Mouse (Mus musculus): ENCODE measurements at regions not wholly inside any gene's neighbourhood (a gene's known extent, or its start where the extent isn't known, plus 50 kb on each side); places are given as distances from the start of the nearest gene placed in this dataset.

GRCm38 (mm10) chrX:11861119-11861708 lies 298.9 kb downstream of the Bcor start:
- Histone ChIP-seq H3K27ac (ENCODE audit: low read depth, low read length) (no peak overlapping the region), H3K9me3 (replicated peaks; ENCODE audit: control insufficient read depth, low read length) (no peaks in the 10 kb centered on the region), H3K4me3 (ENCODE audit: low read depth, low read length) (no peak overlapping the region), H3K36me3 (ENCODE audit: control insufficient read depth, insufficient read depth, low read length) (no peaks in the 10 kb centered on the region), H3K4me2 (no peak overlapping the region), H3K4me1 (ENCODE audit: control insufficient read depth, insufficient read depth, low read length) (peaks cover 5% of the 10 kb centered on the region), H3K9ac (ENCODE audit: low read depth, low read length) (no peak overlapping the region), H3K27me3 (ENCODE audit: control insufficient read depth, insufficient read depth, low read length) (peaks cover 20% of the 10 kb centered on the region)
- 36% methylated on average over 11 of the region's 11 CpGs for WGBS (ENCODE audit: insufficient replicate concordance)
- no peak for ATAC-seq (replicated peaks; ENCODE audit: insufficient number of reproducible peaks, low FRiP score, low TSS enrichment)

- H3K27me3 ChIP-seq (ENCODE audit: control insufficient read depth, insufficient read depth, low read length) = peaks cover 16% of the 10 kb centered on the region
- no peak overlapping the region for H3K27ac ChIP-seq (ENCODE audit: low read depth, low read length)
- H3K9ac ChIP-seq (ENCODE audit: low read depth, low read length) = no peak overlapping the region
Observed at GRCm38 (mm10) chrX:11861892-11862291, 298.3 kb downstream of the Bcor start.

GRCm38 (mm10) chrX:11863106-11863505 lies 297.0 kb downstream of the Bcor start:
- no peak for ATAC-seq (replicated peaks; ENCODE audit: insufficient number of reproducible peaks, low FRiP score, low TSS enrichment)
- no peaks in the 10 kb centered on the region for H3K9me3 ChIP-seq (replicated peaks; ENCODE audit: control insufficient read depth, low read length)
- no peaks in the 10 kb centered on the region for H3K36me3 ChIP-seq (ENCODE audit: control insufficient read depth, insufficient read depth, low read length)
- peaks cover 14% of the 10 kb centered on the region for H3K27me3 ChIP-seq (ENCODE audit: control insufficient read depth, insufficient read depth, low read length)
- 35% methylated on average over 3 of the region's 3 CpGs for WGBS (ENCODE audit: insufficient replicate concordance)
- no peak overlapping the region for H3K4me2 ChIP-seq
- peaks cover 5% of the 10 kb centered on the region for H3K4me1 ChIP-seq (ENCODE audit: control insufficient read depth, insufficient read depth, low read length)
- no peak overlapping the region for H3K9ac ChIP-seq (ENCODE audit: low read depth, low read length)
- no peak overlapping the region for H3K4me3 ChIP-seq (ENCODE audit: low read depth, low read length)
- H3K27ac ChIP-seq (ENCODE audit: low read depth, low read length) = no peak overlapping the region

More at GRCm38 (mm10) chrX:11861892-11862291, 298.3 kb downstream of the Bcor start:
- no peak overlapping the region for H3K4me2 ChIP-seq
- H3K36me3 ChIP-seq (ENCODE audit: control insufficient read depth, insufficient read depth, low read length) = no peaks in the 10 kb centered on the region
- WGBS (ENCODE audit: insufficient replicate concordance) = 18% methylated on average over 8 of the region's 8 CpGs
- no peak for ATAC-seq (replicated peaks; ENCODE audit: insufficient number of reproducible peaks, low FRiP score, low TSS enrichment)
- no peaks in the 10 kb centered on the region for H3K9me3 ChIP-seq (replicated peaks; ENCODE audit: control insufficient read depth, low read length)
- H3K4me1 ChIP-seq (ENCODE audit: control insufficient read depth, insufficient read depth, low read length) = peaks cover 5% of the 10 kb centered on the region
- H3K4me3 ChIP-seq (ENCODE audit: low read depth, low read length) = no peak overlapping the region

GRCm38 (mm10) chrX:11873913-11874312 lies 286.2 kb downstream of the Bcor start:
- WGBS (ENCODE audit: insufficient replicate concordance) = 69% methylated on average over 6 of the region's 6 CpGs
- no peak for ATAC-seq (replicated peaks; ENCODE audit: insufficient number of reproducible peaks, low FRiP score, low TSS enrichment)
- Histone ChIP-seq H3K27ac (ENCODE audit: low read depth, low read length) (no peak overlapping the region), H3K4me2 (no peak overlapping the region), H3K4me1 (ENCODE audit: control insufficient read depth, insufficient read depth, low read length) (no peaks in the 10 kb centered on the region), H3K27me3 (ENCODE audit: control insufficient read depth, insufficient read depth, low read length) (peaks cover 6% of the 10 kb centered on the region; the same call in 1 of the 2 replicates), H3K9ac (ENCODE audit: low read depth, low read length) (no peak overlapping the region), H3K4me3 (ENCODE audit: low read depth, low read length) (no peak overlapping the region), H3K9me3 (replicated peaks; ENCODE audit: control insufficient read depth, low read length) (no peaks in the 10 kb centered on the region), H3K36me3 (ENCODE audit: control insufficient read depth, insufficient read depth, low read length) (no peaks in the 10 kb centered on the region)

GRCm38 (mm10) chrX:11876636-11877035 lies 283.5 kb downstream of the Bcor start:
- ATAC-seq (replicated peaks; ENCODE audit: insufficient number of reproducible peaks, low FRiP score, low TSS enrichment) = no peak
- H3K4me2 ChIP-seq = no peak overlapping the region
- H3K9ac ChIP-seq (ENCODE audit: low read depth, low read length) = no peak overlapping the region
- peaks cover 6% of the 10 kb centered on the region; the same call in 1 of the 2 replicates for H3K27me3 ChIP-seq (ENCODE audit: control insufficient read depth, insufficient read depth, low read length)
- no peak overlapping the region for H3K27ac ChIP-seq (ENCODE audit: low read depth, low read length)
- H3K9me3 ChIP-seq (replicated peaks; ENCODE audit: control insufficient read depth, low read length) = no peaks in the 10 kb centered on the region
- 68% methylated on average over 7 of the region's 7 CpGs for WGBS (ENCODE audit: insufficient replicate concordance)
- H3K4me1 ChIP-seq (ENCODE audit: control insufficient read depth, insufficient read depth, low read length) = no peaks in the 10 kb centered on the region
- H3K4me3 ChIP-seq (ENCODE audit: low read depth, low read length) = no peak overlapping the region
- no peaks in the 10 kb centered on the region for H3K36me3 ChIP-seq (ENCODE audit: control insufficient read depth, insufficient read depth, low read length)

GRCm38 (mm10) chrX:11878028-11878427 lies 282.1 kb downstream of the Bcor start:
- Histone ChIP-seq H3K27me3 (ENCODE audit: control insufficient read depth, insufficient read depth, low read length) (peaks cover 13% of the 10 kb centered on the region), H3K4me3 (ENCODE audit: low read depth, low read length) (no peak overlapping the region), H3K4me2 (no peak overlapping the region), H3K9ac (ENCODE audit: low read depth, low read length) (no peak overlapping the region), H3K27ac (ENCODE audit: low read depth, low read length) (no peak overlapping the region), H3K4me1 (ENCODE audit: control insufficient read depth, insufficient read depth, low read length) (no peaks in the 10 kb centered on the region), H3K9me3 (replicated peaks; ENCODE audit: control insufficient read depth, low read length) (no peaks in the 10 kb centered on the region), H3K36me3 (ENCODE audit: control insufficient read depth, insufficient read depth, low read length) (no peaks in the 10 kb centered on the region)
- 70% methylated on average over 8 of the region's 8 CpGs for WGBS (ENCODE audit: insufficient replicate concordance)
- ATAC-seq (replicated peaks; ENCODE audit: insufficient number of reproducible peaks, low FRiP score, low TSS enrichment) = no peak

- ATAC-seq (replicated peaks; ENCODE audit: insufficient number of reproducible peaks, low FRiP score, low TSS enrichment) = no peak
- H3K4me3 ChIP-seq (ENCODE audit: low read depth, low read length) = no peak overlapping the region
- H3K4me1 ChIP-seq (ENCODE audit: control insufficient read depth, insufficient read depth, low read length) = no peaks in the 10 kb centered on the region
- H3K27ac ChIP-seq (ENCODE audit: low read depth, low read length) = no peak overlapping the region
- H3K9ac ChIP-seq (ENCODE audit: low read depth, low read length) = no peak overlapping the region
- 68% methylated on average over 1 of the region's 1 CpGs for WGBS (ENCODE audit: insufficient replicate concordance)
- H3K4me2 ChIP-seq = no peak overlapping the region
- H3K27me3 ChIP-seq (ENCODE audit: control insufficient read depth, insufficient read depth, low read length) = peaks cover 14% of the 10 kb centered on the region
- no peaks in the 10 kb centered on the region for H3K36me3 ChIP-seq (ENCODE audit: control insufficient read depth, insufficient read depth, low read length)
- H3K9me3 ChIP-seq (replicated peaks; ENCODE audit: control insufficient read depth, low read length) = no peaks in the 10 kb centered on the region
Observed at GRCm38 (mm10) chrX:11880972-11881371, 279.2 kb downstream of the Bcor start.

GRCm38 (mm10) chrX:11883738-11884716 lies 276.1 kb downstream of the Bcor start:
- no peak for ATAC-seq (replicated peaks; ENCODE audit: insufficient number of reproducible peaks, low FRiP score, low TSS enrichment)
- no peak overlapping the region for H3K4me2 ChIP-seq
- no peak overlapping the region for H3K9ac ChIP-seq (ENCODE audit: low read depth, low read length)
- peaks cover 12% of the 10 kb centered on the region for H3K27me3 ChIP-seq (ENCODE audit: control insufficient read depth, insufficient read depth, low read length)
- H3K9me3 ChIP-seq (replicated peaks; ENCODE audit: control insufficient read depth, low read length) = no peaks in the 10 kb centered on the region
- H3K27ac ChIP-seq (ENCODE audit: low read depth, low read length) = no peak overlapping the region
- H3K36me3 ChIP-seq (ENCODE audit: control insufficient read depth, insufficient read depth, low read length) = no peaks in the 10 kb centered on the region
- 66% methylated on average over 10 of the region's 10 CpGs for WGBS (ENCODE audit: insufficient replicate concordance)
- H3K4me3 ChIP-seq (ENCODE audit: low read depth, low read length) = no peak overlapping the region
- no peaks in the 10 kb centered on the region for H3K4me1 ChIP-seq (ENCODE audit: control insufficient read depth, insufficient read depth, low read length)
